Mouse (Mus musculus) midbrain, embryonic 11.5 days (tissue): ENCODE data around the gene Gm28845. TPM values are rescaled to one million over a fixed set of nuclear protein-coding genes. Genes with fewer than 3 reads are reported as not detected.

ENCODE experiments used
- ATAC-seq: fragments of 200-750 bp; cut with Nextera tagmentation; 2 replicates; pipeline ENCODE4 v1.8.0; 2017; ENCODE audit warnings: moderate TSS enrichment, moderate library complexity; ENCODE audit not compliant: low FRiP score
- DNase-seq: peaks from one replicate; pipeline ENCODE4 v3.0.0; 2015; ENCODE audit warnings: low spot score; ENCODE audit errors: missing footprints
- H3K27ac ChIP-seq: fragments of 300-500 bp; sonication (generic); 2 replicates; pipeline ENCODE4 v1.5.1; 2014; ENCODE audit warnings: low read depth, low read length
- H3K27me3 ChIP-seq: fragments of 300-500 bp; sonication (generic); 2 replicates; pipeline ENCODE4 v1.6.1; 2014; ENCODE audit warnings: mild to moderate bottlenecking, low read length, moderate library complexity, mixed read lengths; ENCODE audit not compliant: control insufficient read depth, insufficient read depth
- H3K36me3 ChIP-seq: fragments of 300-500 bp; sonication (generic); 2 replicates; pipeline ENCODE4 v1.6.1; 2014; ENCODE audit warnings: mild to moderate bottlenecking, low read length, moderate library complexity, mixed read lengths; ENCODE audit not compliant: control insufficient read depth, insufficient read depth
- H3K4me1 ChIP-seq: fragments of 300-500 bp; sonication (generic); 2 replicates; pipeline ENCODE4 v1.6.1; 2014; ENCODE audit warnings: low read length; ENCODE audit not compliant: control insufficient read depth, insufficient read depth
- H3K4me2 ChIP-seq: fragments of 300-500 bp; sonication (generic); 2 replicates; pipeline ENCODE4 v1.6.1; 2014; ENCODE audit warnings: mild to moderate bottlenecking, moderate library complexity
- H3K4me3 ChIP-seq: fragments of 300-500 bp; sonication (generic); 2 replicates; pipeline ENCODE4 v1.5.1; 2014; ENCODE audit warnings: low read depth, low read length
- H3K9ac ChIP-seq: fragments of 300-500 bp; sonication (generic); 2 replicates; pipeline ENCODE4 v1.6.1; 2014; ENCODE audit warnings: low read length
- H3K9me3 ChIP-seq: fragments of 300-500 bp; sonication (generic); 2 replicates; pipeline ENCODE4 v1.6.1; 2016; ENCODE audit warnings: low read length; ENCODE audit not compliant: control insufficient read depth
- WGBS: fragments of 180-500 bp; shearing (Covaris S2); extraction: QIAGEN DNeasy Blood & Tissue Kit; methylation state at CpG from one replicate; pipeline ENCODE4 v1.1.7; 2014; 5-methylcytosine and 5-hydroxymethylcytosine counted together
- polyA plus RNA-seq: library from polyadenylated mRNA; unstranded; fragments of >200 nt; fragmentation: Nextera tagmentation; extraction: Ambion mirVana; gene quantifications from 2 replicates; pipeline ENCODE4 v1.2.1, GENCODE M21; 2014

Gene Gm28845
- polyA plus RNA-seq, 1 experiment from 2014 or later, result not detected

DNA sequence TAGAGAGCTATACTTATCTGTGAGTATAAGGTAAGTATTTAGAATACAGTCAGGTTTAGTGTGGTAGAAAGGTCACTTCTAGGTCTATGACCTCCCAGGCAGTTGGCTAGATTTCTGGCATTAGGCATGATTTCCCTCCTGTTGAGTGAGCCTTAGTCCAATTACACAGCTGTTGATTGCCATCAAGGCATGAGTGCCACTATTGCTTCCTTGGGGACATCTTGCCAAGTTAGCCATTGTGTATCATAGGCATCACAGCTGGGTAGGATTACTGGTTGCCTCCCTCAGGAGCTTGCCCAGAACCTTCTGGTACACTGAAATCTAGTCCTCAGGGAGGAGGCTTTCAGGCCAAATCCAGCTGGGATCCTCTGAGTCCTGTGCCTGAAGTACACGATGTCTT, 13.5 kb upstream of the Gm28845 start:
- 82% methylated on average over 1 of the region's 1 CpGs for WGBS
- no peak for ATAC-seq
- no peak overlapping the region for H3K4me2 ChIP-seq

DNA sequence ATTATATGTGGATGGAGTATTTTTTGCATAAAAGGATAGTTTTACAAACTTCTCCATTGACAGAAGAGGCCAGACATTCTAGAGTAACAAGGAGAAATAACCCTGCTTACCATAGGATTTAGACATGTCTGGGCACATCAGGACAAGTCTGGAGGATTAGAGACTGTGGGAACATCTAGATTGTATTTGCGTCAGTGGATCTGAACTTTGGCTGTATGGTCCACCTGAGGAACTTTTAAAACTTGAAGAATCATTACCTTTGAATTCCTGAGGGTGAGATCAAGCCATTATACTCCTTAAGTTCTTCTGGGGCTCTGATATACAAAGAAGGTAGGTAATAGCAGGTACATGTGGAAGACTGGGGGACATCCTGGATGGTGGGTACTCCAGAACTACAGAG, 12.3 kb upstream of the Gm28845 start:
- no peak for DNase-seq
- H3K9me3 ChIP-seq, result no peaks in the 10 kb centered on the region
- H3K36me3 ChIP-seq, result no peaks in the 10 kb centered on the region
- H3K27me3 ChIP-seq, result no peaks in the 10 kb centered on the region
- no peak overlapping the region for H3K4me2 ChIP-seq
- no peak overlapping the region for H3K27ac ChIP-seq
- H3K4me1 ChIP-seq, result no peaks in the 10 kb centered on the region
- H3K4me3 ChIP-seq, result no peak overlapping the region
- 87% methylated on average over 1 of the region's 1 CpGs for WGBS
- no peak overlapping the region for H3K9ac ChIP-seq
- no peak for ATAC-seq

More for the DNA sequence above, 13.5 kb upstream of the Gm28845 start:
- no peaks in the 10 kb centered on the region for H3K9me3 ChIP-seq
- H3K9ac ChIP-seq, result no peak overlapping the region
- H3K27ac ChIP-seq, result no peak overlapping the region
- no peaks in the 10 kb centered on the region for H3K36me3 ChIP-seq
- no peak overlapping the region for H3K4me3 ChIP-seq
- H3K27me3 ChIP-seq, result no peaks in the 10 kb centered on the region
- no peaks in the 10 kb centered on the region for H3K4me1 ChIP-seq
- no peak for DNase-seq

DNA sequence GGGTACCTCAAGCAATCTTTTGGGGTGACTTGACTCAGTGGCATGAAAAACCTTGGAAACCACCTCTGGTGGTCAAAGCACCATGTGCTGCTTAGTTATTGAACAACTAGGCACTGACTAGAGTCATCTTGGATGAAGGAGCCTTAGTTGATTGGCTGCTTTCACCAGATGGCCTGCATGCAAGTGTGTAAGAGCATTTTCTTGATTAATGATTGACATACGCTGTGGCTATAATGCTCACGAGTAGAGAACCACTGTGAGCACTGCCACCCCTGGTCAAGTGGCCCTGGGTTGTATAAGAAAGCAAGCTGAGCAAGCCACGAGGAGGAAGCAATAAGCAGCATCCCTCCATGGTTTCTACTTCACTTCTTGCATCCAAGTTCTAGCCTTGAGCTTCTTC, 10.9 kb upstream of the Gm28845 start:
- DNase-seq (no peak), ATAC-seq (no peak)
- Histone ChIP-seq H3K27me3 (no peaks in the 10 kb centered on the region), H3K4me2 (no peak overlapping the region), H3K4me1 (no peaks in the 10 kb centered on the region), H3K27ac (no peak overlapping the region), H3K9ac (no peak overlapping the region), H3K9me3 (no peaks in the 10 kb centered on the region), H3K36me3 (no peaks in the 10 kb centered on the region), H3K4me3 (no peak overlapping the region)
- 88% methylated on average over 3 of the region's 3 CpGs for WGBS

DNA sequence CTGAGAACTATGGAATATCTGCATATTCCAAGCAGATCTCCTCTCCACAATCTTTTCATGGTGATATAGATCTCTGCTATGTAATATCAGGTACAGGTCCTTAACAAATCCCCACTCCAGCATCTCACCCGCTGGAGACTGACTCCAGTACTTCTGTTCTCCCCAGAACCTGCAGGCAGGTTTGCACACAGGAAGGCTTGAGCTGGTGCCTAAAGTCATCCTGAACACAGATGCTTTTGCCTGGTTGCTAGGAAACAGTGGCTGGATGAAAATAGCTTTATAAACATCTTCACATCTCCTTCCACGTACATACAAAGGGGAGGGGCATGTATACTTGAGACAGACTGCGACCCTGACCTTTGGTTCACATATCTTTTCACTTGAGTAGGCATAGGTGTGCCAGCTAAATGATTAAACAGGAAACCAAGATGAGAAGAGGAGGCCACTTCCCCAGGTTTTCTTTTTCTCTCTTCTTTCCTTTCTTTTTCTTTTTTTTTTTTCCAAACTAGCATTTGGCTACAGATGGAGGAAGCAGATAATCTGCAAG, 10.3 kb upstream of the Gm28845 start:
- Histone ChIP-seq H3K9me3 (no peaks in the 10 kb centered on the region), H3K36me3 (no peaks in the 10 kb centered on the region), H3K27me3 (no peaks in the 10 kb centered on the region), H3K9ac (no peak overlapping the region), H3K4me1 (no peaks in the 10 kb centered on the region), H3K27ac (no peak overlapping the region), H3K4me2 (no peak overlapping the region), H3K4me3 (no peak overlapping the region)
- WGBS, result 73% methylated on average over 3 of the region's 3 CpGs
- no peak for ATAC-seq
- no peak for DNase-seq

DNA sequence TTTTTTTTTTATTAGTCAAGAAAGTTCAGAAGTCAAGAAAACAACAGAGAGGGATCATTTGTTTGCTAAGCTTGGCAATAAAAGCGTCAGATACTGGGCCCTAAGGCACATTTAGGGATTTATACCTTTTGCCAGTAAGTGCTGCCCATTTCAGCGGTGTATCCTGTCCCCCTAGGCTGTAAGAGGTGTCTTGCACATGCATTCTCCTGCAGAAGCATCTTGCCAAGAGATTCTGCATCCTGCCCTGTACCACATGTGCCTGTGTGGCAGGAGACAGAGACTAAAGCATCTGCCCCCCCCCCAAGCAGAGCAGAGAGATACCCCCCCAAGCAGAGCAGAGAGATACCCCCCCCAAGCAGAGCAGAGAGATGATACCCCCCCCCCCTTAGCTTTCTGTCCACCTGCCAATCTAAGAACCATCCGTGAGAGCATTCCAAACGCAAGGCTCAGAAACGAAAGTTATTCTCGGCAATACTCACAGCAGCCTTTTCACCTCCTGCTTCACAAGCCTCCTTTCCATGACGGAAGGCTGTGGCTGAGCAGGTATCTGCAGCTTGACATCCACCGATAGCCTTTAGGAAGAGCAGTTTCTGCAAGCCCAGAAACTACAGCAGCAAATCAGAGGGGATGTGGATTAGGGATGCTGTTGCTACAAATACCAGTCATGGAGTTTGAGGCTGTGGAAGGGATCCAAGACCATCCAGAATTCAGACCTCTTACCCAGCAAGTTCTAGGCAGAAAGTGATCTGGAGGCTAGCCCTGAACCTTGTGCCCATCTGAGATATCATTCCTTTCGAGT, 3.4 kb upstream of the Gm28845 start, which contains the start of gene D630023F18Rik:
Gene D630023F18Rik, minus strand, starts transcription at position 641 of the 799 bp plus-strand sequence.
- no peak within 1 kb of the TSS for H3K9ac ChIP-seq
- 28% methylated on average over 9 of the region's 9 CpGs for WGBS
- H3K4me2 ChIP-seq, result peak within 1 kb of the TSS; percentile 27; the same call in 1 of the 2 replicates
- no peaks in the 10 kb centered on the region for H3K4me1 ChIP-seq
- no peaks in the 10 kb centered on the region for H3K9me3 ChIP-seq
- peak; percentile 86 for DNase-seq
- H3K36me3 ChIP-seq, result no peaks in the 10 kb centered on the region
- no peak within 1 kb of the TSS for H3K27ac ChIP-seq
- no peak for ATAC-seq
- H3K4me3 ChIP-seq, result no peak within 1 kb of the TSS
- H3K27me3 ChIP-seq, result no peaks in the 10 kb centered on the region

DNA sequence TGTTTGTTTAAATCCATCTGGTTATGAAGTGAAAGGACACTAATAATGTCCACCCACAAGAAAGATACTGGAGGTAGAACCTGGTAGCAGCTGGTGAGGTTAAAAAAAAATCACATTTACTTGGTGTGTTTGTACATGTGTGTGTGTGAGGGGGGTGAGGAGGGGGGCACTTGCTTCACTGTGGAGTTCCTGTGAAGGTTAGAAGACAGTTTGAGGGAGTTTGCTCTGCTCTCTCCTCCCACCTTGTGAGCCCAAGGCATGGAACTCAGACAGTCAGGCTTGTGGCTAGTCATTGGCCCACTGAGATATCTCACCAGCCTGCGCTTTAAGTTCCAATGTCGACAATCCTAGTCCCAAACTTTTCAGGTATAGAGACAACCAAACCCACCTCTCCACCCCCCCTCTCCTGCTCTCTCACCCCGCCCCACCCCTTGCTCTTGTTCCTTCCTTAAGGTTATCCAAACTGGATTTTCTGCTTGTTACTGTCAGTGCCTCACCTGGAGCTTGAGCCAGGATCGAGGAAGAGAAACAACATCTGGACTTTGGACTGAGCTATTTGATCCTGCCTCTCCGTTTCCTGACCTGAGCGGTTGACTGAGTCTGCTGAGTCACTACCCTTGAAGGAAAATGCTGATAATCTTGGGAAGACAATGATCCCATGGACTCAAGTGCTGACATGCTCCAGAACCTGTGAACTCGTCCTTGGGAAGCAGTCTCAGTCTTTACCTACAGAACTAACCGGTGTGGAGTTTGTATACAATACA, 1.0 kb downstream of the Gm28845 start:
- ATAC-seq, result no peak
- Histone ChIP-seq H3K9ac (no peak overlapping the region), H3K27ac (no peak overlapping the region), H3K9me3 (no peaks in the 10 kb centered on the region), H3K4me2 (no peak overlapping the region), H3K27me3 (no peaks in the 10 kb centered on the region), H3K36me3 (no peaks in the 10 kb centered on the region), H3K4me1 (no peaks in the 10 kb centered on the region), H3K4me3 (no peak overlapping the region)
- no peak for DNase-seq
- 85% methylated on average over 8 of the region's 8 CpGs for WGBS

DNA sequence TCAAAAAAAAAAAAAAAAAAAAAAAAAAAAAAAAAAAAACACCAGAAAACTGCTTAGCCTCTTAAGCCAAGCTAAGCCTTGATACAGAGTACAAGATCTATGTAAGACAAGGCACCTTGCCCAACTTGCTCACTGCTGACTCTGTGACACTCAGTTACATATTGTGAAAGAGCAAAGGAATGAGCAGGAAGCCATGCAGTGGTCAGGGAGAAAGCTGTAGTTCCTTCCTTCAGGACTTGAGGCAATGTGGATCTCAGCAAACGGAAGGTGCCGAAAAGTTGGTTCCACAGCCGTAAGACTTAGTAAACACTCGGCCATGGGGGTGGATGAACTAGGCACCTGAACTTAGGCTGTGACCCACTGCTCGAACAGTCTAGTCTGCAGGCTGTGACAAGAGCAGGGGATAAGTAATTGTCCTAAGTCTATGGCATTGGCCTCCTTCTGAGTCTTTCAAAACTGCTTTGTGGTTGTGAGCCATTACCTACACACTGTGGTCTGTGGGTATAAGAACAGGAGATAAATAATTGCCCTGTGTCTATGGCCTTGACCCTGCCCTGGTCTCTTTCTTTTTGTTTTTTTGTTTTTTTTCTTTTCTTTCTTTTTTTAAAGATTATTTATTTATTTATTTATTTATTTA, 5.7 kb downstream of the Gm28845 start:
- no peak for ATAC-seq
- Histone ChIP-seq H3K36me3 (no peaks in the 10 kb centered on the region), H3K9me3 (no peaks in the 10 kb centered on the region), H3K9ac (no peak overlapping the region), H3K27me3 (no peaks in the 10 kb centered on the region), H3K4me2 (no peak overlapping the region), H3K4me3 (no peak overlapping the region), H3K4me1 (no peaks in the 10 kb centered on the region), H3K27ac (no peak overlapping the region)
- 96% methylated on average over 5 of the region's 5 CpGs for WGBS
- no peak for DNase-seq

DNA sequence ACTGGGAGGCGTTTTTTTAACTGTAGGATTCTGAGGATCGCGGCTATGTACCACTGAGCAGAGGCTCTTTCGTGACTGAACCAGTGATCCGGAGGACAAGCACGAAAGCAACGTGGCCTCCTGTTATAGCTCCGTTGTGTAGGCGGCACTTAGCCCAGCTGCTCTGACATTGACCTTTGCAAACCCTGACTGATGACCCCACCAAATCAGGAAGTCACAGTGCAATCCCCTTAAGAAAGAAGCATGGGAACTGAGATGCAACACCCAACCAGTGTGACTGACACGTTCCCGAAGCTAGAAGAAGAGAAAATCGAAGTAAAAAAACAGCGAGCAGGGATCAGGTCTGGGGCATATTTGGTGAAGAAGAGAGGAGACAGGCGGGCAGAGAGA, 6.6 kb downstream of the Gm28845 start:
- no peak overlapping the region for H3K4me3 ChIP-seq
- no peak for DNase-seq
- no peaks in the 10 kb centered on the region for H3K4me1 ChIP-seq

More for the DNA sequence above, 6.6 kb downstream of the Gm28845 start:
- no peak overlapping the region for H3K9ac ChIP-seq
- no peaks in the 10 kb centered on the region for H3K9me3 ChIP-seq
- H3K27me3 ChIP-seq, result no peaks in the 10 kb centered on the region
- H3K4me2 ChIP-seq, result 0 out of 2 replicates have a peak overlapping the region, but pooled peaks have one; percentile 9
- H3K27ac ChIP-seq, result no peak overlapping the region
- ATAC-seq, result no peak
- H3K36me3 ChIP-seq, result no peaks in the 10 kb centered on the region
- 54% methylated on average over 14 of the region's 14 CpGs for WGBS
